7 mouse cellular contexts compared by ENCODE assay signal in the genomic region with DNA sequence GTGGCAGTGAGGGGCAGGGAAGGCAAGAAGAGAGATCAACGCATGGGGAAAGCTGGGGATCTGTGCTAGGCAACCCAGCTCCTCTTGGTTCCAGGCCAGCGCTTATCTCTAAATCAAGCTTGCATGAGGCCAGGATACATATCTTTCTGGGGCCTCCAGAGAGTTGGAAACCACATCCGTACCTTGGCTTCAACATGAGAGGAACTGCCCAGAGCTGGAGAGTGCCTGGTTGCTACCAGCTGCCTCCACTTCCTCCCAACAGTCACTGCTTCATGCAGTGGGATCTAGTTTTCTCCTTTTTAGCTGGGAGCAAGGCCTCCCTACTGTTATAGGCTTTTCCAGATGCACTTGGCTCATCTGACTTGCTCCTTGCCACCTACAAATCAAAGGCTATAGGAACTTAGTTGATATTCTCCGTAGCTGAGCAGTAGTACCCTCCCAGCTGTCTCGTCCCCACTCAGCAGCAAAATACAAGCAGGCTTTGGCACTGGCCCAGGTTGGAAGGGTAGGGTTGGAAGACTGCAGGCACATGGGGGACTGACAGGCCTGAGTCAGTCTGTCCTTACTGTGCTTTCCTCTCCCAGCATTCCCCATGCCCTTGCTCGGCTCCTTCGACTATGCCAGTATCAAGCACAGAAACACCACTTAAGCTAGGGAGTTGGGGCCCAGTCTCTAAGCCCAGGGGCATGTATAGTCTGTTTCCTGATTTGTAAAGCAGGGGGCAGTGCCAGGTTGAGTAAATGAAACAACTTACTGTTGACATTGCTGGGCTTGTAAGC.
DNase-seq lines count a peak whose midpoint lies in the region.

No protein-coding gene starts in this region.

- intact Hi-C loops in gastrocnemius, postnatal 14 days (cut with DNase I; ENCODE audit: low total_unique reads) = no loop called here

- peak; percentile 12 for DNase-seq in kidney, postnatal 10 days
- no peak for DNase-seq in kidney, adult 9 months
- DNase-seq in MEL-GATA-1-ER (ENCODE audit: extremely low read depth, low read depth) = peak; percentile 82
- DNase-seq in induced T-regulatory cell, adult 2 months (ENCODE audit: low read depth) = peak; percentile 84
- peak; percentile 67 to 71 for DNase-seq in spleen, postnatal 36 days (ENCODE audit: low spot score in 2 of 2)
- no peak for DNase-seq in embryo, embryonic 9.5 days (ENCODE audit: extremely low spot score)
- no peak for DNase-seq in gastrocnemius, postnatal 14 days

Comparison
In these comparisons a context has a peak if more than half of its experiments do, and no peak if none do; other contexts are left out.
1. DNase-seq: peak in kidney, postnatal 10 days (single experiment), MEL-GATA-1-ER (single experiment), induced T-regulatory cell, adult 2 months (single experiment) and spleen, postnatal 36 days (2 of 2); none in kidney, adult 9 months (single experiment), embryo, embryonic 9.5 days (single experiment) and gastrocnemius, postnatal 14 days (single experiment).